Mouse (Mus musculus): Measurements from ENCODE around the gene Hist2h2aa1. TPM values are rescaled to one million over a fixed set of nuclear protein-coding genes. Genes with fewer than 3 reads are reported as not detected.
"Not testable (repeated sequence)": the region's sequence is repeated elsewhere in the genome, so short reads cannot be mapped to it uniquely, and the experiment has no call there.

The Hist2h2aa1 gene
- total RNA-seq, 2 experiments from 2014 or later: 15.5 to 5,091 TPM

DNA sequence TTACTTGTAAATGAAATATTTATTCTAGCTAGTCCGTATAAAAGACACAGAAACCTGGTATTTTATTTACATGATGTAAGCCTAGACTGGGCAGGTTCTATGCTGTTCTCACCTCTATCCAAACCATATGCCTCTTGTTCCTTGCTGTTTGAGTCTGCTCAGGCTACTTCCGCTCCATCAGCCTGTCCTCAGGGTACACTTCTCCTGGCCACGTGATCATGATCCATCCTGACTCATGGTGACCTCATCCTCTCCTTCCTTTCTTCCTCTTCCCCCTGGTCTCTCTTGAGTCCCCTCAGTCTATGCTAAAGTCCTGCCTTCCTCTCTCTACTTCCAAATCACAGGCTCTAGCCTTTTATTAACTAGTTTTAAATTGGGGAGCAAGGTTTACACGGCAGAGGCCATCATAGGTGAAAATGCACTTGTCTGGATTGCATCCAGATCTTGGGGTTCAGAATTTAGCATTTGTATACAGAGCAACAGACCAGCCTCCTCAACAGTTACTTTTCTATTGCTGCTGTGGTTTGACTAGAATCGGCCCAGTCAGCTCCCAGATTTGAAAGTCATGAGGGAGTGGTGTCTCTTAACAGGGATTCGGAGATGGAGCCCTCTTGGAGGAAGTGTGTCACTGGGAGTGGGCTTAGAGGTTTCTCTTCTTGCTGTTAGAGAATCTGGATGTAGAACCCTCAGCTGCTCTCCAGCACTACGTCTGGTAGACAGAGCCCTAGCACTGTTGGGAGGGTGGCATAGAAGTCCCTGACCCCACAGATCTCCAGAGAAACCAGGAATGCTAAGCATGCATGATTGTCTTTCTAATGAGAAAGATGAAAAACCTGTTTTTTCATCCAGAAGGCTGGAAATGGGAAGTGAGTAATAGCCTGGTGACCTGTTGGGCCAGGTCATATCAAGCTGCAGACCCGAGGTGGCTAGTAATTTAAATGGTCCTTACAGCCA is 18.3 kb upstream of the Hist2h2aa1 start:
- ATAC-seq (replicated peaks; ENCODE audit: poor library complexity, severe bottlenecking): peak; percentile 87

DNA sequence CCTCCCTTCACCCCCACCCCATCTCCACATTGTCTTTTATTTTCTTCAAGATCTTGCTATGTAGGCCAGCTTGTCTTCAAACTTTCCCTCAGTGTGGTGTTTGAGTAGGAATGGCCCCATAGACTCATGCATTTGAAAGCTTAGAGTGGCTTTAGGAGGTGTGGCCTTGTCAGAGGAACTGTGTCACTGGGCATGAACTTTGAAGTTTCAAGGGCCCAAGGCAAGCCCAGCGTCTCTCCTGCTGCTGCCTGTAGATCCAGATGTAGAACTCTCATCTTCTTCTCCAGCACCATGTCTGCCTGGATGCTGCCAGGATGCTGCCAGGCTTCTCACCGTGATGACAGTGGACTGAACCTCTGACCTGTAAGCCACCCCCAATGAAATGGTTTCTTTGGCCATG is 16.5 kb upstream of the Hist2h2aa1 start:
- ATAC-seq (replicated peaks; ENCODE audit: poor library complexity, severe bottlenecking): no peak

DNA sequence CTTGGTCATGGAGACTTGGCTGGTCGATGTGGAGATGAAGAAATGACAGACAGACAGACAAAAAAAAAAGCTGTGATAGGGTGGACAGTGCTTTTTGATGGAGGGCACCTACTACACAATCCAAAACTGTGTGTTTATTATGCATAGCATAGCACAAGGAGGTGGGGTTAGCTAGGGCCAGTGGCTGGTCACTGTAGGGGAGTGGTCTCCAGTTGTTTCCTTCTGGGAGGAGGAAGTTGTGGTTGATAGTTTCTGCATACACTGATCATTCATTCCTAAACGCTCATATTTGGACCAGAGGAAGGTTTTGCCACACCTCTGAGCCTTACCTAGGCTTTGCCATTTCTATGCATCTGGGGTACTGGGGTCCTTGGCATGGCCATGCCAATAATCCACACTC is 14.9 kb upstream of the Hist2h2aa1 start:
- peak; percentile 73 for ATAC-seq (replicated peaks; ENCODE audit: poor library complexity, severe bottlenecking)

DNA sequence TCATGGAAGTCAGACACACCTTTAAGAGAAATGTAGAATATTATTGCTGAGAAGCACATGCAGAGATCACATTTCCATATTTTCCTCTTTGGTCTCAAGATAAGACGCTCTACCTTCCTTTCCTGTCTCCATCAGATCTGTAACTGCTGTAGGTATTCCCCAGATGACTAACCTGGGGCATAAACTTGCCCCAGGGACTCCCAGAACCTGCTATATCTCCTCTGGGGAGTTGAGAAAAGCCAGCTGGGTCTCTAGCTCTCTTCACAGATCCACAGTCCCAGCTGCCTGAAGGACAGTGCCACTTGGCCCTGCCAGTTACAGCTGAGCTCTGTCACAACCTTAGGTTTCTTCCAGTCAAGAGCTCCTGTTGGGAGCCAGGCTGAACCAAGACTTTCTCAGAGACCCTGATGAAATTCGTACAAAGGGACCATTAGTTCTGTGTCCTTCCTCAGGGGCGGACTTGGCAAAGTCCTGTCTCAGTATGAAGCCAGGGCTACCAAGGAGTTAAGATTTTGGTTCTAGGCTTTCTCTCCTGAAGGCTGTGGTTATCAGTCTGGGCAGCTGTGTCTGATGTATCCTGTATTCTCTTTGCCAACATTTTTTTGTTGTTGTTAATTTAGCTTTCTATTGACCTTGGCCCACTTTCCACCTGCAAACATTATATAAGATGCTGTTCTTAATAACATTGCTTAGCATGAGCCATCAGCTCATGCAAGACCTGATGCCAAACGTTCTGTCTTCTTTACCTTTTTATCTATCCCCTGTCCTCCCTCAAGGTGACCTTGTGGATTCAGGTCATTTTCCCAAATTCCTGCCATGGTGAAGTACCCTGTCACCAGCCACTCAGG is 14.2 kb upstream of the Hist2h2aa1 start:
- ATAC-seq (replicated peaks; ENCODE audit: poor library complexity, severe bottlenecking): no peak

DNA sequence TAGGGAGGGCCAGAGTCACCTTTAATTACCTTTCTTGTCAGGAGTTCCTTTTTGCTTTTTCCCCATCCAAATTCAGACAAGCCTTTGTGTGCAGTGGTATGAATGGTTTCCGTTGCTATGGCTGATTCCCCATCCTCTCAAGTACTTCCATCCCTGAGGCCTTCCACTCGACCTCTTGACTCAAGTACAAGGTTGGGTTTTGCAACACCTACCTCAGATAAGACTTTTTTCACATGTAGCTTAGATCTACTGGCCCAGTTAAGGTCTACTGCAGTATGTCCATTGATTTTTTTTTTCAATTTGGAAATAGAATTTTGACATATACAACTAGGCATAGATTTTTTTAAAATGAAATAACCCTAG is 13.6 kb upstream of the Hist2h2aa1 start:
- ATAC-seq (replicated peaks; ENCODE audit: poor library complexity, severe bottlenecking): no peak

DNA sequence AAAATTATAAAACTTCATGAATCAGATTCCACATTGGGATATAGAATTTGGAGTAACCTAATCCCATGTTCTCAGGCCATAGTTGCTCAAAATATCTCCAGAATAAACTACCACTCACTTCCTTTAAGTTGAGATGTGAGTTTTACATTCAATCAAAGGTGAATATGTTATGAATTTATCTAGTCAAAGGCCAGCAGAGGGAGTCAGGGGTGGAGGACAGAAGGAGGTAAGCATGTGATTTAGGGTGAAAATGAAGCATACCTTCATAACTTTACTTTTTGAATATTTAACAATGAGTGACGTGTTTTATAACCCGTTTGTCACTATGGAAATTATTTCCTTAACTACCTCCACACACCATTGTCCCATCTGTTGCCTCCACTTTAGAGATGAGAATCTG is 10.4 kb upstream of the Hist2h2aa1 start:
- no peak for ATAC-seq (replicated peaks; ENCODE audit: poor library complexity, severe bottlenecking)

DNA sequence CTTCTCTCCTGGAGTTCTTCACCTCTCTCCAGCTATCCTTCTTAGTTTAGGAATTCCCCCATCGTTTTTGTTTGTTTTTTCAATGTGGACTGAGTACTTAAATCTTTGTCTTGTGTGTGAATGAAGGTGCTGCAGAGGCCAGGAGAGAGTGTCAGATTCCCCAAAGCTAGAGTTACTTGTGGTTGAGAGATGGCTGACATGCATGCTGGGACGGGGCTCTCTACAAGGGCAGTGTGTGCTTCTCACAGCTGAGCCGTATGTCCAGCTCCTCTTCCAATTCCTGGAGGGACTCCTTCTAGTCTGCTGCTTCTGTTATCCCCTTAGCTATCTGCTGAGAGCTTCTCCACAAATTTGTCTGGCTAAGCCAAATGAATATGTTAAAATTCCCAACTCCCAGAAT is 9.5 kb upstream of the Hist2h2aa1 start:
- ATAC-seq (replicated peaks; ENCODE audit: poor library complexity, severe bottlenecking): no peak

DNA sequence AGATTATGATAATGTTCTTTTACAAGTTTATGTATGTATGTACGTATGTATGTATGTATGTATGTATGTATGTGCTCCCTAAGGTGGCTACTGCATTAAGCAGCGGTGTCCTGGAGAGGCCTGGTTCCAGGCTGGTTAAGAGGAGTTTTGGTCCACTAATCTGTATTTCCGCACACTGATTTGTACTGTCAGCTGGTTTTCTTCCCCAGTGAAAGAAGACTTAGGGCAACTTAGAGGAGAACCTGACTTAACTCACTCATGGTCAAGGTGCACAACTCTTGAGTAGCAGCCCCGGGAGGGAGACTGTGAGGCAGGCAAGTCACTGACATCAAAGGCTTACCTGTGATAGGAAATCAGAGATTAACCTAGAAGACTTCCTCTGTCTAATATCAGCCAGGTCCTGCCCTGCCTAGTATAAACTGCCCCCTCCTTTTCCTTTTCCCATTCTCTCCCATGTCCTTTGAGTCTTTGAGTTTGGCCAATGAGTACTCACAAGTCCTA is 8.4 kb upstream of the Hist2h2aa1 start:
- no peak for ATAC-seq (replicated peaks; ENCODE audit: poor library complexity, severe bottlenecking)

DNA sequence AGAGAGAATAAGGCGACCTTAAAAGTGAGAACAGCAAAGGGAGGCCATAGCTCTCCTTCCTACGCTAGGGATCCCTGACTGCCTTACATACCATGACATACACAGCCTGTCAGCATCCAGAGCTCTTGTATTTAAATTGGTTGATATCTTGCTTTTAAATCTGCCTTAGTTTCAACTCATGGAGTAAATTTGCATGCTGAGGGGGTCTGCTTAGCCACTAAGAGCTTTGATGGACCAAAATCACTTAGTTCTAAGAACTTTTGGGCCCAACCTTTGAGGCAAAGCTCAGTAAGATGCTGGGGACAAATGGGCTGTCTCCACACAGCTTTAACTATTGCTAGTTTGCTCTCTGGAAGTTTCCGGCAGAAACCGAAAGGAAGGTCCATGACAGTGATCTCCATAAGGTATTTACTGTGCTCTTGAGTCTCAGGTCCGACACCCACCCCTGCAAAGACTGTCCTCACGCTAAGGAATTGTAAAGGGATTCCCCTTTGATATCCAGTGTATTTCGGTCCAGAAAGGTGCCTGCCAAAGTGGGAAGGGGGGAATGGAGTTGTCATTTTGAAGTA is 7.9 kb upstream of the Hist2h2aa1 start:
- no peak for ATAC-seq (replicated peaks; ENCODE audit: poor library complexity, severe bottlenecking)

DNA sequence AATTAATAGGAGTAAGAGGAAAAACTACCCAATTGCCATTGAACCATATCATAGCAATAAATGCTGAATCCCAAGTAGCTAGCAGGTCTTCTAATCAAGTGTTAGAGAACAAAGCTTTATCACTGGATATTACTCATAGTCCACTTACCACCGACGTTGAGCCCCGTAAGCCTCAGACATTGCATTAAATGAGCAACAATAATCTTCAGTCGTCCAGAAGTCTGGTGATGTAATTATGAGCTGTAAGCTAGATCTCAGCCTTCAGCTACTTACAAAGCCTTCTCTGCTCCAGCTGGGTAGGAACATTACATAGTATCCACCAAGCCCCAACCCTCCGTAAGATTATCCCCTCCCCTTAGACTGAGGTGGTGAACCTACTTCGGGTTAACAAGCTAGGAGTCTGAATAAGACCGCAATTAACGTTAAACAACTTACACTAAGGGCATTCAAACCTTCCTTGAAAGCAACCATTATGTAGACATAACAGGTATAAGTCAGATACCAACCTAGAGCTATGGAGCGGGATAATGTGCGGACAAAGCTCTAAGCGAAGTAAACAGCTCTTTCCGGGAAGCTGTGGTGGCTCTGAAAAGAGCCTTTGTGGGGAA is 7.3 kb upstream of the Hist2h2aa1 start:
- ATAC-seq (replicated peaks; ENCODE audit: poor library complexity, severe bottlenecking): no peak

DNA sequence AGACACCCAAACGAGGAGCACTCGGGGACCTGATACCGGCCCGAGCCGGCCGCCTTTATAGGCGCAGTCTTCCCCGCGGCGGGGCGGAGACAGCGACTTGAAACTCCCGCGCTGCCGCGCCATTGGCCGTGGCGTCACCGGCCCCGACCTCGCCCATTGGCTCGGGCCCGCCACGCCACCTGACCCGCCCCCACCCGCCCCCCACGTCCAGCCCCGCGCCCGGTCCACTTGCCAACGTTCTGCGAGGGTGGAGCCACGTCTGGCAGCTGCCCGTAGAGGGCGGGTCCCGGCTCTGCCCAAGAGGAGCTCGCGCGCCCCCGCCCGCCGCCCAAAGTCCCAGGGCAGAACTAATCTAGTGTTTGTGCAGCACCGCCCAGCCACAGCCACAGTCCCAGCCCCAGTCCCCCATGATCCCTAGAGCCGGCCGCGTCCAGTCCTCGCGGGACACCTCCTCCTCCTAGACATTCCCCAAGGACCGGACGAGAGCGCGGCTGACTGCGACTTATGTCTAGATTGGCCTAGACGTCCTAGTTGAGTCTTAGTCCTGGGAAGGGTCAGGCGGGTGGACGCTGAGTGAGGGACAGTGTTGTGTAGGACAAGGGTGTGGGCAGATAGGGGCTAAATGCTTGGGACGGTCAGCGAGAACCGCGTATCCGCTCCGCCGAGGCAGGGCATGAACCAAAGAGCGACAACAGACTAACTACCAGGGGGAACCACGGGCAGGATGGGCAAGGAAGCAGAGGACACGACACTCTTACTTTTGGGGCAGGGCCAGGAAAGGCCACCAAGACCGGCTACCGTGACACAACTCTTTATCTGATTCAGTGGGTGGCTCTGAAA is 6.1 kb upstream of the Hist2h2aa1 start, which contains the start of gene Hist2h3c2:
Gene Hist2h3c2, minus strand, starts transcription at position 174 of the 840 bp plus-strand sequence.
- ATAC-seq (replicated peaks; ENCODE audit: poor library complexity, severe bottlenecking): peak; percentile 62

DNA sequence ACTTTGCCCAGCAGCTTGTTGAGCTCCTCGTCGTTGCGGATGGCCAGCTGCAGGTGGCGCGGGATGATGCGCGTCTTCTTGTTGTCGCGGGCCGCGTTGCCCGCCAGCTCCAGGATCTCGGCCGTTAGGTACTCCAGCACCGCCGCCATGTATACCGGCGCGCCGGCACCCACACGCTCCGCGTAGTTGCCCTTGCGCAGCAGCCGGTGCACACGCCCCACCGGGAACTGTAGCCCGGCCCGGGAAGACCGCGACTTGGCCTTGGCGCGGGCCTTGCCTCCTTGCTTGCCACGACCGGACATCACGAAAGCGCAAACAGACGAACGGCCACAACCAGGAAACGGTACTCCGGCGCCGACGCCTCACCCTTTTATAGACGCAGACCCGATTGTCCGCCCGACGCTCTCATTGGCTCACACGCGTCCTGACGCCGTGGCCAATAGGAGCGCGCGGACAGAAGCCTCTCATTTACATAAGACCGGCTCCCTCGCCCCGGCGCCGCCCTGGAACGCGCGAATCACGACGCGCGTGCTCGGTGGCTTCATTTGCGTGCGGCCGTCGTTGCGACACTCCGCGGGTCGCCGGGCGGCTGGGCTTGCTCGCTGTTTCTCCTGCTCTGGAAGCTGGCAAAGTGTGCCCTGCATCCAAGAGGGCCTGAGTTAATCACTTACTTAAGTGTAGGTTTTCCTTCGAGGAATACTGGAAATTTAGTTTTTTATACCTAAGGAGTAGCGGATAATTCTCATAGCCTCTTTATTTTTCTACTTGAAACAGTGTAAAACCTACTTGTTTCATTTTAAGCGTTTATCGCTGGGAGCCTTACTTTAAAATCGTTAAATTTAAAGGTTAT is 5.1 kb upstream of the Hist2h2aa1 start, which contains the start of gene Hist2h2aa2:
Gene Hist2h2aa2, minus strand, starts transcription at position 328 of the 850 bp plus-strand sequence.
- ATAC-seq (replicated peaks; ENCODE audit: poor library complexity, severe bottlenecking): peak; percentile 55

DNA sequence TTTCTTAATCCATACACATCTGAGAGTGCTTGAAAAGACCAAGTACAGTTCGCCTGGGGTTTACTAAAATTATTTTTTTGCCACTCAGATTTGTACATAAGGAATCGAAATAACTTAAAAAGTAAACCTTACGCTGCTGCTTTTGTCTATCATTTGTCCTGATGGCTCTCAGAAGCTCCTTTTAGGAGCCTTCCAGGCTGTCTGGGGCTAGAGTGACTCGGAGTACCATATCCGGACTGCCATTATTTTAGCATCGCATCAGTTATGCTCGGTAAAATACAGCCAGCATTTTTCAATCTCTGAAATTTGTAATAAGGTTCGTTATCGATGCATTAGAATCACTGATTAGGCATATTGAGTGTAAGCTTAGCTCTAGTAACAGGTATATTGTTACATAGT is 4.5 kb upstream of the Hist2h2aa1 start:
- no peak for ATAC-seq (replicated peaks; ENCODE audit: poor library complexity, severe bottlenecking)

DNA sequence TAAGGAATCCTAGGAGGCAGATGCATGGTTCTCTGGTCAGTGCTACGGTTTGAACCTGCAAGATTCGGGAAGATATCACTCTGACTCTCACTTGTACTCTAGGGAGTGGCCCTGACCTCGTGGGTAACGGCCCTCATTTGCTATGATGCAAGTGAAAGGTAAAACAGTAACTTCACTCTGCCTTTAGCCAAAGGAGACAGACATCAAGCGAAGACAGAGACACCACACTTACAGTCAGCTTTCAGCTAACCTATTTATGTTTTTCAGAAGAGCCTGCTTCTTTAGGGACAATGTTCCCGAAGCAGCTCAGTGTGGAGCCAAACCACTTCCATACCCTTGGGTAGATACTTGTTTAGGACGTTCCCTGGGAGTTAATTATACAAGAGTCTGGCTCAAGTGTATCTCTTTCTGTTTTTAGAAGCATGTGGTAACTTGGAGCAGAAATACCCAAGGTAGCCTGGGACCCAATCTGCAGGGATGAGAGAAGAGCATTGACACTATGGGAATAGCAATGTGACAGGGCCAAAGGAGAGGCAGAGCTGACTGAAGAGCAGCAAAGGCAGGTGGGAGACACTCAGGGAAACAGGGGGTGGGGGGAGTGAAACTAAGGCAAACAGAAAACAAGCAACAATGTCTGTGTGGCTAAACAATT is 1.2 kb upstream of the Hist2h2aa1 start:
- no peak for ATAC-seq (replicated peaks; ENCODE audit: poor library complexity, severe bottlenecking)

DNA sequence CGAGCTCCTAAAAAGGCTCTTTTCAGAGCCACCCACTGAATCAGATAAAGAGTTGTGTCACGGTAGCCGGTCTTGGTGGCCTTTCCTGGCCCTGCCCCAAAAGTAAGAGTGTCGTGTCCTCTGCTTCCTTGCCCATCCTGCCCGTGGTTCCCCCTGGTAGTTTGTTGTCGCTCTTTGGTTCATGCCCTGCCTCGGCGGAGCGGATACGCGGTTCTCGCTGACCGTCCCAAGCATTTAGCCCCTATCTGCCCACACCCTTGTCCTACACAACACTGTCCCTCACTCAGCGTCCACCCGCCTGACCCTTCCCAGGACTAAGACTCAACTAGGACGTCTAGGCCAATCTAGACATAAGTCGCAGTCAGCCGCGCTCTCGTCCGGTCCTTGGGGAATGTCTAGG is 721 bp downstream of the Hist2h2aa1 start:
- not testable (repeated sequence) for ATAC-seq (replicated peaks; ENCODE audit: poor library complexity, severe bottlenecking)

DNA sequence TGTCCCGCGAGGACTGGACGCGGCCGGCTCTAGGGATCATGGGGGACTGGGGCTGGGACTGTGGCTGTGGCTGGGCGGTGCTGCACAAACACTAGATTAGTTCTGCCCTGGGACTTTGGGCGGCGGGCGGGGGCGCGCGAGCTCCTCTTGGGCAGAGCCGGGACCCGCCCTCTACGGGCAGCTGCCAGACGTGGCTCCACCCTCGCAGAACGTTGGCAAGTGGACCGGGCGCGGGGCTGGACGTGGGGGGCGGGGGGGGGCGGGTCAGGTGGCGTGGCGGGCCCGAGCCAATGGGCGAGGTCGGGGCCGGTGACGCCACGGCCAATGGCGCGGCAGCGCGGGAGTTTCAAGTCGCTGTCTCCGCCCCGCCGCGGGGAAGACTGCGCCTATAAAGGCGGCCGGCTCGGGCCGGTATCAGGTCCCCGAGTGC is 1.1 kb downstream of the Hist2h2aa1 start, which contains the start of gene Hist2h3c1:
Gene Hist2h3c1, plus strand, starts transcription at position 259 of the 430 bp plus-strand sequence.
- ATAC-seq (replicated peaks; ENCODE audit: poor library complexity, severe bottlenecking): peak; percentile 61

DNA sequence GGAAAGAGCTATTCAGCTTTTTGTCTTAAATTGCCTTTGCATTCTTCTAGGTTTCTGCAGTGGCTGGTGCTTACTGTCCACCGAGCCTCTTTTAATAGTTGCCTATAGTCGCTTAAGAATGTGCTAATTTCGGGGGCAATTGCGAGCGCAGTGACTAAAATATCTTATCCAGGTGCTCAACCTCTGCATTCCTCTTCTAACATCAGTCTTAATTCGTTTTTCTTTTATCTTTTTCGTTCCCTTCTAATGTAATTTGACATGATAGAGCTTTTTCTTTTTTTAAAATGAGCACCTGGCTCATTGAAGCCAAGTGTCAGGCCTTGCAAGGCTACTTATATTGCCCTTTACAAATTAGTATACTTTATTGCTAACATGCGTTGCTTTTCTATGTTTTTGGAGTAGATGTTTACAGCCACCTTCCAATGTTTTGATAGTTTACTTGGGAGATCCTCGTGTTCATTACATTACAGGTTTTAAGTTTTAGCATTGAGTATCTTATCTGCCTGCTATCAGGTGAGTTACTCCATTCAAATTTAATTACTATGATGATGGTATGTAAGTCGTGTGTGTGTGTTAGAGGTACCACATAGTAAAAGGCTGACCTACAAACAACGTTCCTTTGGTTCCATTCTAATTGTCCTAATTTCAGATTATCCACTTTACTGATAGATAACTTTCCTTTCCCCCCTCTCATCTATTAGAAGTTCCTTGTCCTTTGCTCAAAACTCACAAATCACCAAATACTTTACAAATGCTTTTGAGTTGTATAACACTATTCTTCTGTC is 2.3 kb downstream of the Hist2h2aa1 start:
- no peak for ATAC-seq (replicated peaks; ENCODE audit: poor library complexity, severe bottlenecking)

Measured in granulocyte monocyte progenitor cell, adult 5-6 weeks (primary cell).